Mouse (Mus musculus): ENCODE data around the gene Mipol1. TPM values are rescaled to one million over a fixed set of nuclear protein-coding genes. Genes with fewer than 3 reads are reported as not detected.
A peak's percentile ranks its signal among the peaks of the same experiment; 100 is the strongest.

Mipol1 gene
- polyA plus RNA-seq, 1 experiment from 2014 or later, result 4.0 TPM

DNA sequence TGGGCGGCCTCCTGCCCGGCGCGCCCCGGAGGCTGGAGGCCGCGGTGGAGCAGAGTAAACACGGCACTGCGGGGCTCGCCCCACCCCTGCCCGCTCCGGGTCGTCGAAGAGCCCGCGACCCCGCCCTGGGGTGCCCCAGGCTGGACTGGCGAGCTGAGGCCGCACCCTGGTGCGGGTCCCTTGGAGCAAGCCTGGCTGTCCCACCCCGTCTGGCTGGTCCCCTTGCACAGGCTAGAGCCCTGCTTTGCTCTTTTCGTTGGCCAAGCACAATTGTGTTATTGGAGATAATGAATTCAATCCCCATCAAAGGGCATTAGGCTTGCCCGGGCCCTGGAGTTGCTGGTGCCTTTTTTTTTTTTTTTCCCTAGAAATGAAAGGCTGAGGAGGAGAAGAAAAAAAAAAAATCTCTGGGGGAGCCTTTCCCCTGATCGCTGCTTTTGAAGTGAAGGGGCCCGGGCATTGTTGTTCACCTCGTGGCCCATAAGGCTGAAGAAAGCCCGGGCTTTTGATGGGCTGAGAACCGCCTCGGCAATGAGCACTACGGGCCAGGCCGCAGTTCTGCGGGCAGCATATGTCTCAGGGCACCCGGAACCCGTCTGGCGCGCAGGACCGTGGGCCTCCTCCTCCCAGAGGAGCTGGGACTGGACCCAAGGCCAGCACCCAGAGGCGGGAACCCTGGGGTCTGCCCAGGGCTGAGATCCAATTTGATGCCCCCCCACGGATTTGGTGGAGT is 304.8 kb downstream of the Mipol1 start:
- under 1% methylated on average over 34 of the region's 39 CpGs for WGBS
- ATAC-seq, result peak; percentile 34
- peak overlapping the region; percentile 74 for H3K4me2 ChIP-seq (replicated peaks; ENCODE audit: low read depth)
- H3K4me1 ChIP-seq (replicated peaks; ENCODE audit: control insufficient read depth, insufficient read depth, low read length), result no peaks in the 10 kb centered on the region
- H3K4me3 ChIP-seq (ENCODE audit: low read depth, low read length), result peak overlapping the region; percentile 30
- peak overlapping the region; percentile 81 for H3K27ac ChIP-seq (ENCODE audit: low read depth, low read length)
- peaks cover 41% of the 10 kb centered on the region; the same call in 1 of the 2 replicates for H3K27me3 ChIP-seq (replicated peaks; ENCODE audit: control insufficient read depth, insufficient read depth, low read length)
- peak overlapping the region; percentile 31; the same call in 1 of the 2 replicates for H3K9ac ChIP-seq (ENCODE audit: low read depth, low read length)
- no peaks in the 10 kb centered on the region for H3K36me3 ChIP-seq (ENCODE audit: control insufficient read depth, insufficient read depth)
- no peak for TF ChIP-seq CTCF (IDR thresholded peaks at IDR 0.05; ENCODE audit: low read depth)
- no peaks in the 10 kb centered on the region for H3K9me3 ChIP-seq (ENCODE audit: control insufficient read depth)

DNA sequence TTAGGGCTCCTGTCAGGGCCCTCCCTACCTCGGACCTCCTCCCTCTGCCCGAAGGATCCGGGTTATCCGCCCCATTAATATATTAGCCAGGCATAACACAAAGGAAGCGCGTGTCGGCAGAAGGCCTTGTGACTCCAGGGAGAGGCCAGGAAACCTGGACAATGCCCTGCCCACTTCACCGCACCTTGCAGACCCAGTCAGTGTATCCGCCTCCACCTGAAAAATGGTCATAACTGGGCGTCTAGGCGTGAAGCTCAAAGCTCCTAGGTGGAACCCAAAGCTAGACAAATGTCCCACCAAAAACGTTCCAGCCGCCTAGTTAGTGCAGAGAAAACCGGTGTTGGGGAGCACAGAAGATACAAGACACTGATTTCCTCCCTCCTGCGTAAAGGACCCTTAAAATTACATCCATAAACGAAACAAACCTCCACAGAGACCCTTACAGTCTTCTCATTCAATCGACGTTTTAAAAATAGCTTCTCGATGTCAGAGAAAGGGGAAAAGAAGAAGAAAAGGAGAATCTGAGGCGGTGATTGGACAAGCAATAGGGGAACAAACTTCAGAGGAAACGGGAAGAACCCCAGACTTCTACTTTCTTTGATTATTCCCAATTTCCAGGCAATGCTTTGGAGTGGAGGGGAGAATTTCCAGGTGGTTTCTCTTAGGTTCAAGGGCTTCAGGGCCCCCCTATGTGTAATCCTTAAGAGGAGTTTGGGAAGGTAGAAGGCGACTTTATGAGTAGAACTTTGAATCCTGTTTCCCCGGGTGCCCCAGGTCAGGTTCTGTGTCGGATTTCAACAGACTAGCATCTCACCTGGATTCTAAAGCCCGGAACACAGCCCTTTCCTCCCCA is 306.1 kb downstream of the Mipol1 start:
- Histone ChIP-seq H3K4me1 (replicated peaks; ENCODE audit: control insufficient read depth, insufficient read depth, low read length) (no peaks in the 10 kb centered on the region), H3K36me3 (ENCODE audit: control insufficient read depth, insufficient read depth) (no peaks in the 10 kb centered on the region), H3K27ac (ENCODE audit: low read depth, low read length) (peak overlapping the region; percentile 81), H3K4me2 (replicated peaks; ENCODE audit: low read depth) (peak overlapping the region; percentile 74), H3K9me3 (ENCODE audit: control insufficient read depth) (no peaks in the 10 kb centered on the region), H3K27me3 (replicated peaks; ENCODE audit: control insufficient read depth, insufficient read depth, low read length) (peaks cover 41% of the 10 kb centered on the region; the same call in 1 of the 2 replicates), H3K9ac (ENCODE audit: low read depth, low read length) (peak overlapping the region; percentile 34; the same call in 1 of the 2 replicates), H3K4me3 (ENCODE audit: low read depth, low read length) (peak overlapping the region; percentile 30)
- ATAC-seq, result peak; percentile 72
- no peak for TF ChIP-seq CTCF (IDR thresholded peaks at IDR 0.05; ENCODE audit: low read depth)
- under 1% methylated on average over 25 of the region's 25 CpGs for WGBS

DNA sequence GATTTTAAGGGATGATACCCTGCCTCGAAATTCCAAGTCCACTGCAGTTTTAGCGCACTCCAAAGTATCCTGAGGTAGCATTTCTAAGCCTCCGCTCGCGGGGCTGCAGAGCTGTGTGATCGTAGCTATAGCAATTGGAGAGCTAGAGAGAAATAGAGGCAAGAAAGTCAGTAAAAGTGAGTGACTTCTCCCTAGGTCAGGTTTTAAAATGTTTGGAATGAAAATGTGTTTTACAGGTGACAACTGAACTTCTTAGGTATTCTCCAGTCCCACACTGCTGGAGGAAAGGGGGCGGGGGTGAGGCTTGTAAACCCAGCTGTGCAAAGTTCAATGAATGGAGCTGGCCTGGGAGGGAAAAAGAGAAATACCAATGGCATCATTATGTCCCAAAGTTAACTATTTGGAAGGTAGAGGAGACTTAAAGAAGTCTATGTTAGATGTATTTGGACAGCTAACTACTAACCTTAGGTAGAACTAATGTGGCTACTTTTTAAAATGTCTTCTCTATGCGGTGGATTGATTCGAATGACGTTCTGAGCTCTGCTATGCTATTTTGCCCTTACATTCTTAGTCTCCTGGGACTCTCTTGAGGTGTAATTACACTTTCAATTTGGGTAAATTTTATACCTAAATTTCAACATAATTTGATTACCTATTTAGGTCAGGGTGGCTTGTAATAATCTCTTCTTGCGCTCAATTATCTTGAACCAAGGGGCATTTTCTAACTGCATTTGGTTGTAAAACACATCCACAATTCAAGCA is 306.9 kb downstream of the Mipol1 start:
- H3K9me3 ChIP-seq (ENCODE audit: control insufficient read depth), result no peaks in the 10 kb centered on the region
- peaks cover 40% of the 10 kb centered on the region; the same call in 1 of the 2 replicates for H3K27me3 ChIP-seq (replicated peaks; ENCODE audit: control insufficient read depth, insufficient read depth, low read length)
- peak overlapping the region; percentile 30 for H3K4me3 ChIP-seq (ENCODE audit: low read depth, low read length)
- TF ChIP-seq CTCF (IDR thresholded peaks at IDR 0.05; ENCODE audit: low read depth), result no peak
- no peaks in the 10 kb centered on the region for H3K4me1 ChIP-seq (replicated peaks; ENCODE audit: control insufficient read depth, insufficient read depth, low read length)
- 4% methylated on average over 11 of the region's 11 CpGs for WGBS
- no peaks in the 10 kb centered on the region for H3K36me3 ChIP-seq (ENCODE audit: control insufficient read depth, insufficient read depth)
- H3K4me2 ChIP-seq (replicated peaks; ENCODE audit: low read depth), result peak overlapping the region; percentile 74
- ATAC-seq, result peak; percentile 44; the same call in 1 of the 2 replicates
- no peak overlapping the region for H3K9ac ChIP-seq (ENCODE audit: low read depth, low read length)
- peak overlapping the region; percentile 81; the same call in 1 of the 2 replicates for H3K27ac ChIP-seq (ENCODE audit: low read depth, low read length)

DNA sequence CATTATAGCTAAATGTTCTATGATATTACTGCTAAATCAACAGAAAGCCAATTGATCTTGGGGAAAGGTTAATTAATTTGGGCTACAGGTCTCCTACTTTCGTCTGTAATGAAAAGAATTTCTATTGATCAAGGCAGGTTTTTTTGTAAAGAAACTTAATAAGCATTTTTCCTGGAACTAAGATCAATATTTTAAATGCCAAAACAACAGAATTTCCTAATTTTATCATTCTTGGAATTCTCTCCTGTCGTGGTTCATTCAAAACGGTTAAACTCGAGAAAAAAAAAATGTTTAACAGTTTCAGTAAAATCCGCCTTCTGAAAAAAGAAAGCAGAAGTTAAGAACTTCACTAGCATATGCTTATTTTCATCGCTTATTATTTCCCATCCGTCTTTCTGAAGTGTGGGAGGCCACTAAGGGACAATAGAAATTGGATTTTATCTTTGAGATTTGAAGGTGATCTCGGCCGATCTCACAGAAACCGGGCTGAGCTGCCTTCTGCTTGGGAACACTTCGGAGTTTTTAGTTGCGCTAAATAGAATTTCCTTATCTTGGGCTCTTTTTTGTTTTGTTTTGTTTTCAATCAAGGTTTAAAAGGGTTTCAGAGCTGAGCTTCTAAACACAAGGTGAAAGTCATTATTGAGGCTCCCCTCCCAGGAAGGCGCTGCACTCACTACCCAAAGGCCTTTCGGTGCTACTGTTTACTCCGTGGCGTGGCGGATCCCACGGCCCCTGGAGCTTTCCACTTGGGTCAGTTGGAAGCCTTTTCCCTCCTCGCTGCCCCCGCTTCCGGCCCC is 307.8 kb downstream of the Mipol1 start:
- no peaks in the 10 kb centered on the region for H3K4me1 ChIP-seq (replicated peaks; ENCODE audit: control insufficient read depth, insufficient read depth, low read length)
- no peak for TF ChIP-seq CTCF (IDR thresholded peaks at IDR 0.05; ENCODE audit: low read depth)
- H3K27me3 ChIP-seq (replicated peaks; ENCODE audit: control insufficient read depth, insufficient read depth, low read length), result peaks cover 49% of the 10 kb centered on the region
- WGBS, result 4% methylated on average over 21 of the region's 21 CpGs
- peak overlapping the region; percentile 74 for H3K4me2 ChIP-seq (replicated peaks; ENCODE audit: low read depth)
- H3K9me3 ChIP-seq (ENCODE audit: control insufficient read depth), result no peaks in the 10 kb centered on the region
- no peak for ATAC-seq
- peak overlapping the region; percentile 71 for H3K9ac ChIP-seq (ENCODE audit: low read depth, low read length)
- no peaks in the 10 kb centered on the region; the same call in 1 of the 2 replicates for H3K36me3 ChIP-seq (ENCODE audit: control insufficient read depth, insufficient read depth)
- H3K4me3 ChIP-seq (ENCODE audit: low read depth, low read length), result peak overlapping the region; percentile 55
- H3K27ac ChIP-seq (ENCODE audit: low read depth, low read length), result peak overlapping the region; percentile 90

Measured in intestine, postnatal 0 days (tissue).